Mouse (Mus musculus): ENCODE data around the gene Scgb2b21. TPM values are rescaled to one million over a fixed set of nuclear protein-coding genes. Genes with fewer than 3 reads are reported as not detected.
"Not testable (repeated sequence)": the region's sequence is repeated elsewhere in the genome, so short reads cannot be mapped to it uniquely, and the experiment has no call there.

The Scgb2b21 gene
- not detected for total RNA-seq (2021)
- long read RNA-seq, experiment 1 = 0 reads
- long read RNA-seq, experiment 2 = 0 reads

- no peak for DNase-seq
Observed at GRCm38 (mm10) chr7:33520358-33520757, at the start of gene Scgb2b21. Gene Scgb2b21 (minus strand): TSS chr7:33520458.

GRCm38 (mm10) chr7:33543420-33543819 is 23.2 kb upstream of the Scgb2b21 start:
- DNase-seq = not testable (repeated sequence)

Other genes with a start within 250 kb of the Scgb2b21 start
- gene Scgb2b19, start 240.1 kb downstream of the Scgb2b21 start, total RNA-seq (2021) = not detected
- gene Scgb1b19, start 233.2 kb downstream of the Scgb2b21 start, total RNA-seq (2021) = not detected
- gene Scgb2b20, start 154.1 kb downstream of the Scgb2b21 start, total RNA-seq (2021) = not detected
- gene Scgb1b20, start 147.2 kb downstream of the Scgb2b21 start, total RNA-seq (2021) = not detected
- gene Scgb2b24, start 218.9 kb upstream of the Scgb2b21 start, total RNA-seq (2021) = not detected
- gene Scgb1b24, start 223.3 kb upstream of the Scgb2b21 start, total RNA-seq (2021) = not detected

Measured in gastrocnemius, postnatal 25 days (tissue).